Mouse (Mus musculus) frontal cortex, adult 2 months (tissue): ENCODE measurements around the gene Rrm1. TPM values are rescaled to one million over a fixed set of nuclear protein-coding genes. Genes with fewer than 3 reads are reported as not detected.
"Not testable (repeated sequence)": the region's sequence is repeated elsewhere in the genome, so short reads cannot be mapped to it uniquely, and the experiment has no call there.

Source experiments
- DNase-seq, 2 experiments: peaks; one replicate each; pipeline ENCODE4 v3.0.0; 2022; ENCODE audit warnings: low spot score in 1 of 2; ENCODE audit errors: extremely low spot score in 1 of 2
- polyA plus RNA-seq: library from polyadenylated mRNA; depleted of rRNA; stranded (reverse); fragments of >200 nt; gene quantifications from 2 replicates; pipeline ENCODE4 v1.2.3, GENCODE M21; 2012

Gene Rrm1
- polyA plus RNA-seq, 1 experiment = 16.6 TPM

DNA sequence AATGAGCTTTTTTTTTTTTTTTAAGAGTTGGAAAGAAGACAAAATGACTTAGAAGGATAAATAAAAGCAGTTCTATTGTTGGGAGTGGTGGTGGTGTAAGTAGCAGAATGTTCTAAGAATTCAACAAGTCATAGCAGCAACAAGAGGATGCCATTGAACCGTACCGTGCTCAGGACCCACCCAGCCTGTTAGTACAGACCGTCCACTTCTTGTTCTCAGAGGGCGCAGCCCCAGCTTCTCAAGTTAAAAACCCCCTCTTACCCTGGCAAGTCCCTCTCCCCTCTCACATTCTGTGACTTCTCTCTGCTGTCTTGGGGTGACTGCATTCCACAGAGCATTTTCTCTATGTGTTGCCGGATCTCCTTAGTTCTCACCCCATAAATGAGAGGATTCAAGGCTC lies 35.1 kb downstream of the Rrm1 start:
- DNase-seq = no peak

GRCm38 (mm10) chr7:102477377-102477776 lies 35.9 kb downstream of the Rrm1 start:
- no peak for DNase-seq

DNA sequence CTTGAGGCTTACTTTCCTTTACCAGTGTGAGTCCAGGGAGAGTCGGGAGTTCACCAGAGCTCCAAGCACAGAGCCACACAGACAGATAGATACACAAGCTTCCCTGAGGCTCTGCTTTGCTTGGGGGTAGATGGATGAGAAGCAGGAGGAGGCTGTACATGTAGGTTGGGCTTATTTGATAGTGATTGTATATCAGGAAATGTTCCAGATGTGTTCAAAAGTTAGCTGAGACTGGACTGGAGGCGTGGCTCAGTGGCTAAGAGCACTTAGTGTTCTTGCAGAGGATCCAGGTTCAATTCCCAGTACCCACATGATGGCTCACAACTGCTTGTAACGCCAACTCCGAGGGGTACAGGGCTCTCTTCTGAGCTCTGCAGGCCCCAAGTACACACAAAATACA lies 36.9 kb downstream of the Rrm1 start:
- DNase-seq = no peak

GRCm38 (mm10) chr7:102478926-102479325 lies 37.4 kb downstream of the Rrm1 start:
- DNase-seq = no peak

- DNase-seq = no peak
Measured at GRCm38 (mm10) chr7:102479368-102480078, 38.0 kb downstream of the Rrm1 start.

- no peak for DNase-seq
Measured at GRCm38 (mm10) chr7:102480821-102481220, 39.3 kb downstream of the Rrm1 start.

DNA sequence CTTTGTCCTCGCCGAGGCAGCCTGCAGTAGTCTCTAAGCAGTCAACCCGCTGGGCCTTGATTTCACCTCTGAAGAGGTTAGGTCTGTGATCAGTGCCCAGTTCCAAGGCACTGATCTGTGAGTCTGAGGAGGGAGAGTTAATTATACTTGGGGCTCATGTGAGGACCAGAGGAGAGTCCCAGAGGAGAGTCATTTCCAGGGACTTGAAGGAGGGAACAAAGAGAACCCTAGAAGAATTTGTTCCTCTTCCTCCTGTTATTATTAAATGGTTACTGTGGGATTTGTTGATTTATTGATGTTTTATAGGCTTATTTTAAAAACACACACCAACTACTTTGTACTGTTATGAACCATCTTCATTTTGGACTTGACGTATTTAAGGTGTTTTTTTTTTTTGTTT lies 40.1 kb downstream of the Rrm1 start, which contains the start of gene Olfr543:
Olfr543 (minus strand) TSS at position 101 of the 400 bp plus-strand sequence.
- no peak for DNase-seq

- no peak for DNase-seq
Measured at GRCm38 (mm10) chr7:102483665-102484064, 42.2 kb downstream of the Rrm1 start.

DNA sequence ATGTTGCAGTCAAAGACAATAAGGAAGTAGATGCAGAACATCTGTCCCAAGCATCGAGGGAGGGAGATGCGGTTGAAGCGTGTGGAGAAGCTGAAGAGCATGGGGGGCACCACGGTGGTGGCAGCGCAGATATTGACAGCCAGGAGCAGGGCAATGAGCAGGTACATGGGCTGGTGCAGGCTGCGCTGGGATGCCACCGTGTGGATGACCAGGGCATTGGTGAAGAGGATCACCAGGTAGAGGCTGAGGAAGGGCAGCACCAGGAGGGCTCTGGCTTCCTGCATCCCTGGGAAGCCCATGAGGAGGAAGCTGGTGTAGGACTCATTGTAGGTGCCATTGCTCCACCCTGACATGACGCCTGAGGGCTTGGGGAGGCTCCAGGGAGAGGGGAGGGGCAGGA lies 43.3 kb downstream of the Rrm1 start:
- not testable (repeated sequence) for DNase-seq

GRCm38 (mm10) chr7:102486105-102486504 lies 44.6 kb downstream of the Rrm1 start:
- DNase-seq = no peak

DNA sequence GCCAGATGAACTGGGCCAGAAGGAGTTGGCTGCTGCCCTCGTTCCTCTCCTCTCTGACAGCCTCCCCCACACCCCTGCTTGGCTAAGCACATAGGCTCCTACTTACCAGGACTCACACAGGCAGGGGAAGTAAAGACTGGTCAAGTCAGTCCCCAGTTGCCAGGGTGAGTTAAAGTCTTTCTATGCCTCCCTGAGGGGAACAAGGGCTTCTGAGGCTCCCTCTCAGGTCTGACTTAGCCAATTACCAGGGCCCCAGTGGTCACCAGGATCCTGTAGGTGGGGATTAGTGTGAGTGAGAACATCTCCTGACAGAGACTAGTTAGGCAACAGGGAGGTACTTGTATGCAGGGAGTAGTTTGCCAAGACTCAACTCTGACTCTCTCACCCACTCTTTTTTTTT lies 46.7 kb downstream of the Rrm1 start, which contains the start of gene Olfr544:
Olfr544 (minus strand) TSS at position 153 of the 400 bp plus-strand sequence.
- no peak for DNase-seq

DNA sequence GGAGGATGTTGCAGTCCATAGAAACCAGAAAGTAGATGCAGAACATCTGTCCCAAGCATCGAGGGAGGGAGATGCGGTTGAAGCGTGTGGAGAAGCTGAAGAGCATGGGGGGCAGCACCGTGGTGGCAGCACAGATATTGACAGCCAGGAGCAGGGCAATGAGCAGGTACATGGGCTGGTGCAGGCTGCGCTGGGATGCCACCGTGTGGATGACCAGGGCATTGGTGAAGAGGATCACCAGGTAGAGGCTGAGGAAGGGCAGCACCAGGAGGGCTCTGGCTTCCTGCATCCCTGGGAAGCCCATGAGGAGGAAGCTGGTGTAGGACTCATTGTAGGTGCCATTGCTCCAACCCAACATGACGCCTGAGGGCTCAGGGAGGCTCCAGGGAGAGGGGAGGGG lies 52.9 kb downstream of the Rrm1 start:
- not testable (repeated sequence) for DNase-seq

DNA sequence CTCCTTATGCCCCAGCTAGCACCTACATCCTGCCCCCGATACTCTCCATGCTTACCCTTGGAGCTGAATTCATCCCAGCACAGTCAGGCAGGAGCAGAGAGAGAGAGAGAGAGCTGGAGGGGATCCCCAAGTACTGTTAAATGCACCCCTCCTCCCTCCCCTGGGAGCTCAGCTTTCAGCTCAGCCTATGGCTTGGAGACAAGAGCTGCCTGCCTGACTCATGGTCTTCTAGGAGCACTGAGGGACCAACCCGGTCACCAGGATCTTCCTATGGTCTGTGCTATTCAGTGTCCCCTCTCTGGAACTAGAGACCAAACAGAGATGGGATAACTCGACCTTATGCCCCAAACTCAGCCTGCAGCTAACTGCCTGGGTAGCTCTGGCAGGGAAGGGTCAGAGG lies 58.0 kb downstream of the Rrm1 start, which contains the start of gene Olfr545:
Olfr545 (minus strand) TSS at position 101 of the 400 bp plus-strand sequence.
- no peak for DNase-seq

- no peak for DNase-seq
Measured at GRCm38 (mm10) chr7:102501986-102502385, 60.5 kb downstream of the Rrm1 start.

DNA sequence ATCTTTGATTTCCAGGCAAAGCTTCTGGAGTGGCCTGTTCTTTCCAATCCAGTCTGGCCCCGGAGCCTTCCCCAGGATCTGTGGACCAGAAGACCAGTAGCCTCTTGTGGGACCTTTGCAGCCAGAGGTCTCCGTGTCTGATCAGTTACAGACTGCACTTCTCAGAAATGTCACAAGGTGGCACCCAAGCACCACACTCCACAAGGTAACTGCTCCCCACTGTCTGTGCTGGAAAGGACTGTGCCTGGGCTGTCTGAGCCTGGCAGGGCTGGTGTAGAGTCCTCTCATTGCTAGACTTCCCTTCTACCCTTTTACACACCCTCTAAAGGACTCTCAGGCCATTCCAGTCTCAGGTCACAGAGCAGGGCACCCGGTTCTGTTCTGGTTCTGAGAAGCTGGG lies 65.4 kb downstream of the Rrm1 start:
- peak; percentile 55 to 90 for DNase-seq

DNA sequence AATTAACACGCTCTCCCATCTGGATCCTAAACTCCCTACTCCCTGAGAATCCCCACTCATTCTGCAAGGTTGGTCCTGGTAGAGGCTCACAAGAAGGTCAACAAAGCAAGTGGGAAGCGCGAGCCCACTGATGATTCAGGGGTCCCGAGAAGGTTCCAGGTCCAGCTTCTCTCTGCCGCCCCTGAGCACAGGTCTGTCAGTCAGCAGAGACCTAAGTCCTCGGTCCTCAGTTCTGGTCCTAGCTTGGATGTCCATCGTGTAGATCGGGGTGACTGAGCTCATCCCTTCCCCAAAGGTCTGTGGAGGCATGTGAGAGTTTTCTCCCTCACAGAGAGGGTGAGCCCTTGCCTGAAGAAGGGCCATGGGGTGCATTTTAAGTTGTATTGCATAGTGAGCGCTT lies 66.6 kb downstream of the Rrm1 start:
- no peak for DNase-seq

DNA sequence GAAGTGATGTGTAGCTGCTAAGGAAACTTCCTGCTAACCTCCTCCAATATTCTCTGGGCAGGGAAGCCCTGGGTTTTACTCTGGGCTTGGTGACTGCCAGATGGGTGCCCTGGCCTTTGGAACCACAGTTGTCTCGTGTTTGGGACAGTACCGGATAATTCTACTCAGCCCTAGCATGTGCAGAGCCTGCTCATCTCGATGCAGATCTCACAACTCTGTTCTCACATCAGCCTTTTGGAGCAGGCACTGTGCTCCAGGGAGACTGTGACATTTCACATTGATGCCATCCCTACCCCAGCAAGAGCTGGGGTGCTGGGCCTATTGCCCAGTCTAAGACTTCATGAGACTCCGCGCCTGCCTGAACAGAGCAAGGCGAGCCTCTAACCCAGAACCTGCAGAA lies 67.2 kb downstream of the Rrm1 start:
- no peak for DNase-seq

GRCm38 (mm10) chr7:102509726-102510125 lies 68.2 kb downstream of the Rrm1 start:
- no peak for DNase-seq

- DNase-seq = no peak
Measured at GRCm38 (mm10) chr7:102511927-102512326, 70.4 kb downstream of the Rrm1 start.

DNA sequence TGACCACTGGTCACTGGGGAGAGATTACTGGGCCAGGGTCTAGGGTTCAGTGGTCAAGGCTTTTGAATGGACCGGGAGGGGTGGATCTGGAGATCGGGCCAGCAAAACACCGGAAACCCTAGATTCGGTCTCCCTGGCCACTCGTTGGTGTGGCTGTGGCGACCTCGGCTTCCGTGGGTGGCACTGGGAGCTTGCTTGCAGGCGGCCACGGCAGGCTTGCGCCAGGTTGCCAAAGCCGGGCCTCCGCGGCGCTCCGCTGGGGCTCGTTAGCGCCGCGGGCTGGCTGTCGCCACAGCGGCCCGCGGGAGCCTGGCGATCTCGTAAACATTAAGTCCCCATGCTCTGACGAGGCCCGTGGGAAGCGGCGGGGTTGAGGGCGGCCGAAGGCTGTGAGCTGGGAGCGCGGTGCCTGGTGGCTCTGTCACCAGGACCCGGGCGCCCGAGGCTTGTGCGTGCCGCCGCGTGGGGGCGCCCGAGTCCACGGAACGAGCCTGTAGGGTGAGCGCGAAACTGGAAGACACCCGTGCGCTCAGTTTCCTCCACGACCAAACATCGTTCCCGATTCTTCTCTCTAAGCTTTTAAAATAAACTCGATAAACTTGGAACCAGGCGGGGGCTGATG lies 71.4 kb downstream of the Rrm1 start:
- peak; percentile 20 to 88 for DNase-seq

GRCm38 (mm10) chr7:102514144-102514543 lies 72.6 kb downstream of the Rrm1 start:
- no peak for DNase-seq
